Mouse (Mus musculus): ENCODE data around the gene 4931406C07Rik.

4931406C07Rik gene

GRCm38 (mm10) chr9:15254501-15254900, 51.7 kb downstream of the 4931406C07Rik start:
- no peak for TF ChIP-seq GATA4 (IDR thresholded peaks at IDR 0.05; ENCODE audit: insufficient replicate concordance, low read length)

GRCm38 (mm10) chr9:15252196-15252595, 54.1 kb downstream of the 4931406C07Rik start:
- no peak for TF ChIP-seq GATA4 (IDR thresholded peaks at IDR 0.05; ENCODE audit: insufficient replicate concordance, low read length)

GRCm38 (mm10) chr9:15250376-15250775, 55.9 kb downstream of the 4931406C07Rik start:
- TF ChIP-seq GATA4 (IDR thresholded peaks at IDR 0.05; ENCODE audit: insufficient replicate concordance, low read length) = no peak

- no peak for TF ChIP-seq GATA4 (IDR thresholded peaks at IDR 0.05; ENCODE audit: insufficient replicate concordance, low read length)
Observed at GRCm38 (mm10) chr9:15245319-15246075, 60.8 kb downstream of the 4931406C07Rik start.

- no peak for TF ChIP-seq GATA4 (IDR thresholded peaks at IDR 0.05; ENCODE audit: insufficient replicate concordance, low read length)
Observed at GRCm38 (mm10) chr9:15242130-15242529, 64.1 kb downstream of the 4931406C07Rik start.

- TF ChIP-seq GATA4 (IDR thresholded peaks at IDR 0.05; ENCODE audit: insufficient replicate concordance, low read length) = no peak
Observed at GRCm38 (mm10) chr9:15241596-15241939, 64.7 kb downstream of the 4931406C07Rik start.

GRCm38 (mm10) chr9:15240863-15241595, 65.2 kb downstream of the 4931406C07Rik start:
- no peak for TF ChIP-seq GATA4 (IDR thresholded peaks at IDR 0.05; ENCODE audit: insufficient replicate concordance, low read length)

GRCm38 (mm10) chr9:15240006-15240405, 66.2 kb downstream of the 4931406C07Rik start:
- no peak for TF ChIP-seq GATA4 (IDR thresholded peaks at IDR 0.05; ENCODE audit: insufficient replicate concordance, low read length)

- TF ChIP-seq GATA4 (IDR thresholded peaks at IDR 0.05; ENCODE audit: insufficient replicate concordance, low read length) = no peak
Observed at GRCm38 (mm10) chr9:15239042-15239925, 67.0 kb downstream of the 4931406C07Rik start, which contains the start of gene Vstm5. TSS of gene Vstm5 (plus strand) at chr9:15239045.

- no peak for TF ChIP-seq GATA4 (IDR thresholded peaks at IDR 0.05; ENCODE audit: insufficient replicate concordance, low read length)
Observed at GRCm38 (mm10) chr9:15238297-15238990, 67.8 kb downstream of the 4931406C07Rik start.

- no peak for TF ChIP-seq GATA4 (IDR thresholded peaks at IDR 0.05; ENCODE audit: insufficient replicate concordance, low read length)
Observed at GRCm38 (mm10) chr9:15237516-15238296, 68.5 kb downstream of the 4931406C07Rik start.

GRCm38 (mm10) chr9:15235986-15236385, 70.3 kb downstream of the 4931406C07Rik start:
- no peak for TF ChIP-seq GATA4 (IDR thresholded peaks at IDR 0.05; ENCODE audit: insufficient replicate concordance, low read length)

- TF ChIP-seq GATA4 (IDR thresholded peaks at IDR 0.05; ENCODE audit: insufficient replicate concordance, low read length) = no peak
Observed at GRCm38 (mm10) chr9:15233604-15234003, 72.6 kb downstream of the 4931406C07Rik start.
